Mouse (Mus musculus): ENCODE measurements around the gene Hcrt. TPM values are rescaled to one million over a fixed set of nuclear protein-coding genes. Genes with fewer than 3 reads are reported as not detected.

Hcrt gene
- polyA plus RNA-seq, 1 experiment, result not detected

GRCm38 (mm10) chr11:100711783-100712615 is 50.7 kb downstream of the Hcrt start, which contains the start of gene Kat2a:
Gene Kat2a (minus strand): TSS chr11:100712465.
- no peak for DNase-seq (ENCODE audit: low read depth)

Other genes starting within 250 kb of the Hcrt start
- 586 and 685 TPM in 2 replicates for gene Acly, start 234.9 kb downstream of the Hcrt start, polyA plus RNA-seq (2012; rRNA removed)
- 1.7 and 2.5 TPM in 2 replicates for gene Ttc25, start 217.3 kb downstream of the Hcrt start, polyA plus RNA-seq (2012; rRNA removed)
- 25.2 and 26.1 TPM in 2 replicates for gene Cnp, start 188.0 kb downstream of the Hcrt start, polyA plus RNA-seq (2012; rRNA removed)
- gene Nkiras2, start 143.7 kb downstream of the Hcrt start, polyA plus RNA-seq (2012; rRNA removed), result 69.6 and 80.6 TPM in 2 replicates
- gene Dnajc7, start 142.8 kb downstream of the Hcrt start, polyA plus RNA-seq (2012; rRNA removed), result 42.1 and 62.0 TPM in 2 replicates
- gene Zfp385c, start 70.5 kb downstream of the Hcrt start, polyA plus RNA-seq (2012; rRNA removed), result 0.38 and 0.65 TPM in 2 replicates
- gene Dhx58, start 58.7 kb downstream of the Hcrt start, polyA plus RNA-seq (2012; rRNA removed), result 5.9 and 6.5 TPM in 2 replicates
- gene Kat2a, start 50.5 kb downstream of the Hcrt start, polyA plus RNA-seq (2012; rRNA removed), result 28.0 and 29.0 TPM in 2 replicates
- gene Hspb9, start 49.1 kb downstream of the Hcrt start, polyA plus RNA-seq (2012; rRNA removed), result 8.9 and 9.8 TPM in 2 replicates
- 200 and 221 TPM in 2 replicates for gene Rab5c, start 24.7 kb downstream of the Hcrt start, polyA plus RNA-seq (2012; rRNA removed)
- 1.1 and 1.5 TPM in 2 replicates for gene Kcnh4, start 3.0 kb downstream of the Hcrt start, polyA plus RNA-seq (2012; rRNA removed)
- gene Ghdc, start 8.0 kb upstream of the Hcrt start, polyA plus RNA-seq (2012; rRNA removed), result 18.6 and 19.7 TPM in 2 replicates
- gene Stat5b, start 87.8 kb upstream of the Hcrt start, polyA plus RNA-seq (2012; rRNA removed), result 28.7 and 32.8 TPM in 2 replicates
- gene Stat5a, start 96.4 kb upstream of the Hcrt start, polyA plus RNA-seq (2012; rRNA removed), result 44.0 and 51.7 TPM in 2 replicates
- 106 and 115 TPM in 2 replicates for gene Stat3, start 176.6 kb upstream of the Hcrt start, polyA plus RNA-seq (2012; rRNA removed)
- gene Cavin1, start 208.0 kb upstream of the Hcrt start, polyA plus RNA-seq (2012; rRNA removed), result 235 and 240 TPM in 2 replicates
- 114 and 137 TPM in 2 replicates for gene Atp6v0a1, start 246.5 kb upstream of the Hcrt start, polyA plus RNA-seq (2012; rRNA removed)

Measured in gonadal fat pad, adult 2 months (tissue).